Mouse (Mus musculus): ENCODE measurements around the gene Klhl21. TPM values are rescaled to one million over a fixed set of nuclear protein-coding genes. Genes with fewer than 3 reads are reported as not detected.
A peak's percentile ranks its signal among the peaks of the same experiment; 100 is the strongest.

Gene Klhl21
- total and polyA plus RNA-seq, 2 experiments, result 21.8 to 25.8 TPM

DNA sequence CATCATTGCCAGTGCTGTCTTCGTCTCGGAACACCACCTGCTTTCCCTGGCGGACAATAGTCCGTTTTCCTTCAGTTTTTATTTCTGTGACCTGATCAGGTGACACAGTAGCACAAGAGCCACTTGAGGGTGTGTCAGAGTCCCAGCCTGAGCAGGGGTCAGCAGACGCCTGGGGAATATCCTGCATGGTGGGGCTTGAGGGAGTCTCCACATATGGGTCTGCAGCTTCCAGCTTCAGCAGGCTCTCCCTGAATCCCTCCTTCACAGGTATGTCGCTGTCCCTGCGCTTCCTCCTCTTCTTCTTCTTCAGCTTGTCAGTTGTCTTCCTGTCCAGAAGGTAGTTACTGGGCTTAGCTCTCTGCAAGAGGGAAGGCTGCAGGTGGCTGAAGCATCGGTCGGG, 16.5 kb upstream of the Klhl21 start:
- peaks cover 7% of the 10 kb centered on the region for H3K4me1 ChIP-seq (ENCODE audit: control insufficient read depth, insufficient read depth, low read length)
- DNase-seq (ENCODE audit: extremely low read depth, low read depth, low spot score), result no peak
- no peaks in the 10 kb centered on the region; the same call in 1 of the 2 replicates for H3K36me3 ChIP-seq (ENCODE audit: control insufficient read depth, insufficient read depth, low read length)
- TF ChIP-seq CTCF (IDR thresholded peaks at IDR 0.05; ENCODE audit: low read depth, low read length) (no peak), POLR2A (IDR thresholded peaks at IDR 0.05; ENCODE audit: extremely low read depth, insufficient read depth, low read length) (no peak)
- H3K27me3 ChIP-seq (ENCODE audit: control insufficient read depth, insufficient read depth, low read length), result no peaks in the 10 kb centered on the region
- H3K27ac ChIP-seq (replicated peaks; ENCODE audit: insufficient read depth, low read depth, low read length), result no peak overlapping the region
- H3K4me3 ChIP-seq (ENCODE audit: insufficient read depth, low read depth, low read length), result no peak overlapping the region
- no peak overlapping the region for H3K9ac ChIP-seq (ENCODE audit: low read depth, low read length)
- H3K79me2 ChIP-seq (ENCODE audit: control insufficient read depth, insufficient read depth, low read length), result peaks cover 16% of the 10 kb centered on the region; the same call in 1 of the 2 replicates
- WGBS, result 95% methylated on average over 9 of the region's 9 CpGs

GRCm38 (mm10) chr4:151993035-151993434, 15.6 kb upstream of the Klhl21 start:
- no peak overlapping the region for H3K4me3 ChIP-seq (ENCODE audit: insufficient read depth, low read depth, low read length)
- no peaks in the 10 kb centered on the region; the same call in 1 of the 2 replicates for H3K36me3 ChIP-seq (ENCODE audit: control insufficient read depth, insufficient read depth, low read length)
- H3K27me3 ChIP-seq (ENCODE audit: control insufficient read depth, insufficient read depth, low read length), result no peaks in the 10 kb centered on the region
- H3K9ac ChIP-seq (ENCODE audit: low read depth, low read length), result no peak overlapping the region
- DNase-seq (ENCODE audit: extremely low read depth, low read depth, low spot score), result no peak
- no peak for TF ChIP-seq CTCF (IDR thresholded peaks at IDR 0.05; ENCODE audit: low read depth, low read length)
- TF ChIP-seq POLR2A (IDR thresholded peaks at IDR 0.05; ENCODE audit: extremely low read depth, insufficient read depth, low read length), result no peak
- peaks cover 4% of the 10 kb centered on the region for H3K4me1 ChIP-seq (ENCODE audit: control insufficient read depth, insufficient read depth, low read length)
- 29% methylated on average over 6 of the region's 6 CpGs for WGBS
- peaks cover 14% of the 10 kb centered on the region; the same call in 1 of the 2 replicates for H3K79me2 ChIP-seq (ENCODE audit: control insufficient read depth, insufficient read depth, low read length)
- H3K27ac ChIP-seq (replicated peaks; ENCODE audit: insufficient read depth, low read depth, low read length), result no peak overlapping the region

GRCm38 (mm10) chr4:151994228-151995171, 14.1 kb upstream of the Klhl21 start:
- H3K4me1 ChIP-seq (ENCODE audit: control insufficient read depth, insufficient read depth, low read length), result no peaks in the 10 kb centered on the region
- WGBS, result 13% methylated on average over 60 of the region's 61 CpGs
- no peak overlapping the region for H3K27ac ChIP-seq (replicated peaks; ENCODE audit: insufficient read depth, low read depth, low read length)
- no peaks in the 10 kb centered on the region; the same call in 1 of the 2 replicates for H3K36me3 ChIP-seq (ENCODE audit: control insufficient read depth, insufficient read depth, low read length)
- no peak for DNase-seq (ENCODE audit: extremely low read depth, low read depth, low spot score)
- H3K4me3 ChIP-seq (ENCODE audit: insufficient read depth, low read depth, low read length), result peak overlapping the region; percentile 93
- no peaks in the 10 kb centered on the region for H3K27me3 ChIP-seq (ENCODE audit: control insufficient read depth, insufficient read depth, low read length)
- 0 out of 2 replicates have a peak, but pooled peaks cover 7% of the 10 kb centered on the region for H3K79me2 ChIP-seq (ENCODE audit: control insufficient read depth, insufficient read depth, low read length)
- TF ChIP-seq CTCF (IDR thresholded peaks at IDR 0.05; ENCODE audit: low read depth, low read length) (no peak), POLR2A (IDR thresholded peaks at IDR 0.05; ENCODE audit: extremely low read depth, insufficient read depth, low read length) (no peak)
- peak overlapping the region; percentile 91 for H3K9ac ChIP-seq (ENCODE audit: low read depth, low read length)

DNA sequence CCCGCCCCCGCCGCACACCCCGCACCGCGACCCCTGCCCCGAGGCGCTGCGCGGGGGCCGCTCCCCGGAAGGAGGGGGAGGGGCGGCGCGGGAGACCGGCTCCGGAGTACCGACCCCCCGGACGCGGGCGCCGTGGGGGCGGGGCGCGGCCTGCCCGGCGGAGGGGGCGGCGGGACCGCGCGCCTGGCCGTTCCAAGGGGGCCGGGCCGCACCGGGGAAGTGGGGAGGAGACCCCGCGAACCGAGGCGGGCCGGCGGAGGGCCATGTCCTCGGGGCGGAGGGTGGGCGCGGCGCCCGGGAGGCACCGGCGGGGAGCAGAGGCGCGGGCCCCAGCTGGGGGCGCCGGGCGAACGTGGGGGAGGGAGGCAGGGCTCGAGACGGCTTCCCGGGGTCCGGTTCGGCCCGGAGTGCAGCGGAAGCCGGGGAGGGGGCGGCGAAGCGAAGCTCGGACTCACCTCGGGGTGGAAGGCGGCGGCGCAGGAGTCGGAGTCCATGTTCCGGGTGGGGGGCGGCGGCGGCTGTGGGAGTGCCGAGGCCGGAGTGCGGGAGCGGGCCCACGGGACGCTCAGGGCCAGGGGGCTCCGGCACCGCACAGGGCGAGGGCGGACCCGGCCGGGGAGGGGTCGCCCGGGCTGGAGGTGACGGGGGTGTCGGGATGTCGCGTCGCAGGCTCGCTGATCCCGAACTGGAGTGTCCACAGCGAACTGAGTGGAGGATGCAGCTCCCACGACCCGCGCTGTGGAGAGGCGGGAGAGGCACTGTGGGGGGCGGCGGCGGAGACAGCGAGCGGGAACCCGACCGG, 13.0 kb upstream of the Klhl21 start:
- under 1% methylated on average over 80 of the region's 111 CpGs for WGBS
- Histone ChIP-seq H3K4me3 (ENCODE audit: insufficient read depth, low read depth, low read length) (peak overlapping the region; percentile 93), H3K27me3 (ENCODE audit: control insufficient read depth, insufficient read depth, low read length) (no peaks in the 10 kb centered on the region), H3K79me2 (ENCODE audit: control insufficient read depth, insufficient read depth, low read length) (0 out of 2 replicates have a peak, but pooled peaks cover 7% of the 10 kb centered on the region), H3K9ac (ENCODE audit: low read depth, low read length) (peak overlapping the region; percentile 91), H3K27ac (replicated peaks; ENCODE audit: insufficient read depth, low read depth, low read length) (peak overlapping the region; percentile 37; the same call in 1 of the 2 replicates), H3K4me1 (ENCODE audit: control insufficient read depth, insufficient read depth, low read length) (no peaks in the 10 kb centered on the region), H3K36me3 (ENCODE audit: control insufficient read depth, insufficient read depth, low read length) (no peaks in the 10 kb centered on the region; the same call in 1 of the 2 replicates)
- no peak for DNase-seq (ENCODE audit: extremely low read depth, low read depth, low spot score)
- TF ChIP-seq POLR2A (IDR thresholded peaks at IDR 0.05; ENCODE audit: extremely low read depth, insufficient read depth, low read length), result 0 out of 2 replicates have a peak, but pooled peaks have one; percentile 40
- no peak for TF ChIP-seq CTCF (IDR thresholded peaks at IDR 0.05; ENCODE audit: low read depth, low read length)

GRCm38 (mm10) chr4:151996173-151996950, 12.2 kb upstream of the Klhl21 start, which contains the start of gene Phf13:
Gene Phf13 (minus strand): TSS chr4:151996258.
- H3K9ac ChIP-seq (ENCODE audit: low read depth, low read length), result peak within 1 kb of the TSS; percentile 91
- H3K4me3 ChIP-seq (ENCODE audit: insufficient read depth, low read depth, low read length), result peak within 1 kb of the TSS; percentile 93
- WGBS, result under 1% methylated on average over 93 of the region's 94 CpGs
- TF ChIP-seq CTCF (IDR thresholded peaks at IDR 0.05; ENCODE audit: low read depth, low read length) (no peak), POLR2A (IDR thresholded peaks at IDR 0.05; ENCODE audit: extremely low read depth, insufficient read depth, low read length) (peak; percentile 71; the same call in 1 of the 2 replicates)
- no peaks in the 10 kb centered on the region; the same call in 1 of the 2 replicates for H3K36me3 ChIP-seq (ENCODE audit: control insufficient read depth, insufficient read depth, low read length)
- 0 out of 2 replicates have a peak, but pooled peaks cover 7% of the 10 kb centered on the region for H3K79me2 ChIP-seq (ENCODE audit: control insufficient read depth, insufficient read depth, low read length)
- no peaks in the 10 kb centered on the region for H3K27me3 ChIP-seq (ENCODE audit: control insufficient read depth, insufficient read depth, low read length)
- peak; percentile 95 for DNase-seq (ENCODE audit: extremely low read depth, low read depth, low spot score)
- H3K27ac ChIP-seq (replicated peaks; ENCODE audit: insufficient read depth, low read depth, low read length), result peak within 1 kb of the TSS; percentile 81
- H3K4me1 ChIP-seq (ENCODE audit: control insufficient read depth, insufficient read depth, low read length), result no peaks in the 10 kb centered on the region

Data from liver, adult 2 months (tissue).